ENCODE assay signal across 15 mouse cellular contexts in genomic region chr13:97847561-97847960, GRCm38 (mm10).
"Had no signal": no experiment of that assay in that cellular context is flagged by ENCODE, and none has a peak within 500 bp of the region (broad histone marks: within the 10 kb centered on the region; RNA-seq: fewer than 3 reads in every experiment).

No protein-coding gene starts in this region.

- H3K9ac ChIP-seq: neural tube, embryonic 15.5 days; stomach, embryonic 15.5 days had no signal

- H3K9me3 ChIP-seq: neural tube, embryonic 15.5 days; stomach, embryonic 15.5 days had no signal

- H3K27ac ChIP-seq: neural tube, embryonic 15.5 days; stomach, embryonic 15.5 days; stomach, postnatal 0 days had no signal

- DNase-seq: retina, postnatal 1 day; right cerebral cortex, adult 18-20 months; right cerebral cortex, postnatal 14 days; right cerebral cortex, postnatal 25 days; right cerebral cortex, postnatal 4 days; spleen, adult 18-20 months; thymus, adult 18-20 months; thymus, adult 2 months; thymus, postnatal 14 days; thymus, postnatal 25 days; thymus, postnatal 36 days; thymus, postnatal 4 days had no signal

- H3K27me3 ChIP-seq: neural tube, embryonic 15.5 days; stomach, embryonic 15.5 days had no signal

- H3K4me3 ChIP-seq: neural tube, embryonic 15.5 days; stomach, embryonic 15.5 days had no signal

- H3K36me3 ChIP-seq: neural tube, embryonic 15.5 days; stomach, embryonic 15.5 days had no signal

- H3K4me1 ChIP-seq: neural tube, embryonic 15.5 days had no signal
